Mouse (Mus musculus) neural tube, embryonic 11.5 days (tissue): ENCODE results near the gene Thsd4. TPM values are rescaled to one million over a fixed set of nuclear protein-coding genes. Genes with fewer than 3 reads are reported as not detected.
A peak's percentile ranks its signal among the peaks of the same experiment; 100 is the strongest.

Experiments
- ATAC-seq: fragments of 200-750 bp; cut with Nextera tagmentation; 2 replicates; pipeline ENCODE4 v1.8.0; 2017; ENCODE audit warnings: moderate number of reproducible peaks, mild to moderate bottlenecking, moderate TSS enrichment, moderate library complexity; ENCODE audit not compliant: insufficient read depth, low FRiP score, low TSS enrichment
- DNase-seq: peaks from one replicate; pipeline ENCODE4 v3.0.0-alpha.2; 2015; ENCODE audit warnings: low spot score
- H3K27ac ChIP-seq: fragments of 300-500 bp; sonication (generic); 2 replicates; pipeline ENCODE4 v1.5.1; 2014; ENCODE audit warnings: low read depth, mild to moderate bottlenecking, low read length
- H3K27me3 ChIP-seq: fragments of 300-500 bp; sonication (generic); 2 replicates; pipeline ENCODE4 v1.6.1; 2014; ENCODE audit warnings: mild to moderate bottlenecking, low read length, mixed read lengths; ENCODE audit not compliant: control insufficient read depth, insufficient read depth
- H3K36me3 ChIP-seq: fragments of 300-500 bp; sonication (generic); 2 replicates; pipeline ENCODE4 v1.6.1; 2014; ENCODE audit warnings: mild to moderate bottlenecking, low read length, moderate library complexity, mixed read lengths; ENCODE audit not compliant: control insufficient read depth, insufficient read depth
- H3K4me1 ChIP-seq: fragments of 300-500 bp; sonication (generic); 2 replicates; pipeline ENCODE4 v1.6.1; 2014; ENCODE audit warnings: low read length, mixed read lengths; ENCODE audit not compliant: control insufficient read depth, insufficient read depth
- H3K4me2 ChIP-seq: fragments of 300-500 bp; sonication (generic); 2 replicates; pipeline ENCODE4 v1.6.1; 2014; ENCODE audit warnings: low read depth, mild to moderate bottlenecking, moderate library complexity
- H3K4me3 ChIP-seq: fragments of 300-500 bp; sonication (generic); 2 replicates; pipeline ENCODE4 v1.5.1; 2014; ENCODE audit warnings: low read depth, low read length
- H3K9ac ChIP-seq: fragments of 300-500 bp; sonication (generic); 2 replicates; pipeline ENCODE4 v1.6.1; 2014; ENCODE audit warnings: mild to moderate bottlenecking, low read length
- H3K9me3 ChIP-seq: fragments of 300-500 bp; sonication (generic); 2 replicates; pipeline ENCODE4 v1.6.1; 2016; ENCODE audit warnings: low read length; ENCODE audit not compliant: control insufficient read depth
- WGBS: fragments of 180-500 bp; shearing (Covaris S2); extraction: QIAGEN DNeasy Blood & Tissue Kit; methylation state at CpG from one replicate; pipeline ENCODE4 v1.1.7; 2014; 5-methylcytosine and 5-hydroxymethylcytosine counted together
- polyA plus RNA-seq: library from polyadenylated mRNA; unstranded; fragments of >200 nt; fragmentation: Nextera tagmentation; extraction: Ambion mirVana; gene quantifications from 2 replicates; pipeline ENCODE4 v1.2.1, GENCODE M21; 2014

Gene Thsd4
- polyA plus RNA-seq, 1 experiment from 2014 or later, result 5.4 TPM

- DNase-seq (peak; percentile 46), ATAC-seq (no peak)
- Histone ChIP-seq H3K27me3 (no peaks in the 10 kb centered on the region), H3K4me1 (no peaks in the 10 kb centered on the region), H3K4me3 (no peak overlapping the region), H3K4me2 (no peak overlapping the region), H3K9ac (no peak overlapping the region), H3K27ac (no peak overlapping the region), H3K36me3 (no peaks in the 10 kb centered on the region), H3K9me3 (no peaks in the 10 kb centered on the region)
- 58% methylated on average over 3 of the region's 3 CpGs for WGBS
These were observed 270.1 kb downstream of the Thsd4 start for GRCm38 (mm10) chr9:60251765-60252164.

GRCm38 (mm10) chr9:60250403-60250802 is 271.4 kb downstream of the Thsd4 start:
- Histone ChIP-seq H3K27me3 (no peaks in the 10 kb centered on the region), H3K4me1 (no peaks in the 10 kb centered on the region), H3K9ac (no peak overlapping the region), H3K27ac (no peak overlapping the region), H3K36me3 (no peaks in the 10 kb centered on the region), H3K4me3 (no peak overlapping the region), H3K4me2 (no peak overlapping the region), H3K9me3 (no peaks in the 10 kb centered on the region)
- ATAC-seq (no peak), DNase-seq (no peak)

GRCm38 (mm10) chr9:60247998-60248397 is 273.8 kb downstream of the Thsd4 start:
- H3K27ac ChIP-seq, result no peak overlapping the region
- no peaks in the 10 kb centered on the region for H3K27me3 ChIP-seq
- H3K4me2 ChIP-seq, result no peak overlapping the region
- no peaks in the 10 kb centered on the region for H3K36me3 ChIP-seq
- no peaks in the 10 kb centered on the region for H3K4me1 ChIP-seq
- no peak overlapping the region for H3K4me3 ChIP-seq
- DNase-seq (no peak), ATAC-seq (no peak)
- WGBS, result 89% methylated on average over 3 of the region's 3 CpGs
- no peak overlapping the region for H3K9ac ChIP-seq
- no peaks in the 10 kb centered on the region for H3K9me3 ChIP-seq

- WGBS, result 5% methylated on average over 5 of the region's 5 CpGs
These were observed 276.9 kb downstream of the Thsd4 start for GRCm38 (mm10) chr9:60244943-60245342.

GRCm38 (mm10) chr9:60243503-60243902 is 278.3 kb downstream of the Thsd4 start:
- no peak overlapping the region for H3K4me2 ChIP-seq
- no peak overlapping the region for H3K27ac ChIP-seq
- H3K36me3 ChIP-seq, result no peaks in the 10 kb centered on the region
- DNase-seq (no peak), ATAC-seq (no peak)
- H3K4me1 ChIP-seq, result no peaks in the 10 kb centered on the region
- 64% methylated on average over 6 of the region's 6 CpGs for WGBS
- H3K27me3 ChIP-seq, result no peaks in the 10 kb centered on the region
- no peak overlapping the region for H3K9ac ChIP-seq
- no peaks in the 10 kb centered on the region for H3K9me3 ChIP-seq
- no peak overlapping the region for H3K4me3 ChIP-seq

More at GRCm38 (mm10) chr9:60244943-60245342, 276.9 kb downstream of the Thsd4 start:
- H3K27ac ChIP-seq, result no peak overlapping the region
- no peaks in the 10 kb centered on the region for H3K4me1 ChIP-seq
- no peaks in the 10 kb centered on the region for H3K27me3 ChIP-seq
- no peaks in the 10 kb centered on the region for H3K9me3 ChIP-seq
- H3K4me2 ChIP-seq, result no peak overlapping the region
- ATAC-seq (no peak), DNase-seq (peak; percentile 76)
- H3K9ac ChIP-seq, result no peak overlapping the region
- no peaks in the 10 kb centered on the region for H3K36me3 ChIP-seq
- H3K4me3 ChIP-seq, result no peak overlapping the region

GRCm38 (mm10) chr9:60237667-60238066 is 284.2 kb downstream of the Thsd4 start:
- H3K4me1 ChIP-seq, result peaks cover 14% of the 10 kb centered on the region
- H3K9me3 ChIP-seq, result no peaks in the 10 kb centered on the region
- no peak overlapping the region for H3K9ac ChIP-seq
- no peak overlapping the region for H3K4me3 ChIP-seq
- WGBS, result 42% methylated on average over 4 of the region's 4 CpGs
- DNase-seq (peak; percentile 59), ATAC-seq (no peak)
- no peak overlapping the region for H3K27ac ChIP-seq
- no peak overlapping the region for H3K4me2 ChIP-seq
- no peaks in the 10 kb centered on the region for H3K36me3 ChIP-seq
- H3K27me3 ChIP-seq, result no peaks in the 10 kb centered on the region

- DNase-seq (no peak), ATAC-seq (no peak)
- no peaks in the 10 kb centered on the region for H3K9me3 ChIP-seq
- H3K27me3 ChIP-seq, result no peaks in the 10 kb centered on the region
- no peak overlapping the region for H3K4me2 ChIP-seq
- H3K9ac ChIP-seq, result no peak overlapping the region
- no peak overlapping the region for H3K4me3 ChIP-seq
- no peak overlapping the region for H3K27ac ChIP-seq
- peaks cover 20% of the 10 kb centered on the region for H3K4me1 ChIP-seq
- no peaks in the 10 kb centered on the region for H3K36me3 ChIP-seq
- 75% methylated on average over 9 of the region's 9 CpGs for WGBS
These were observed 285.7 kb downstream of the Thsd4 start for GRCm38 (mm10) chr9:60236155-60236554.

GRCm38 (mm10) chr9:60234233-60235115 is 287.4 kb downstream of the Thsd4 start:
- Histone ChIP-seq H3K9me3 (no peaks in the 10 kb centered on the region), H3K27ac (peak overlapping the region; percentile 55; the same call in 1 of the 2 replicates), H3K4me3 (no peak overlapping the region), H3K27me3 (no peaks in the 10 kb centered on the region), H3K9ac (no peak overlapping the region), H3K4me2 (no peak overlapping the region), H3K36me3 (no peaks in the 10 kb centered on the region), H3K4me1 (peaks cover 26% of the 10 kb centered on the region)
- WGBS, result 33% methylated on average over 8 of the region's 8 CpGs
- DNase-seq (peak; percentile 57), ATAC-seq (peak; percentile 76; the same call in 1 of the 2 replicates)
